Comparison of ENCODE assay signal across 17 mouse cellular contexts in the genomic region with DNA sequence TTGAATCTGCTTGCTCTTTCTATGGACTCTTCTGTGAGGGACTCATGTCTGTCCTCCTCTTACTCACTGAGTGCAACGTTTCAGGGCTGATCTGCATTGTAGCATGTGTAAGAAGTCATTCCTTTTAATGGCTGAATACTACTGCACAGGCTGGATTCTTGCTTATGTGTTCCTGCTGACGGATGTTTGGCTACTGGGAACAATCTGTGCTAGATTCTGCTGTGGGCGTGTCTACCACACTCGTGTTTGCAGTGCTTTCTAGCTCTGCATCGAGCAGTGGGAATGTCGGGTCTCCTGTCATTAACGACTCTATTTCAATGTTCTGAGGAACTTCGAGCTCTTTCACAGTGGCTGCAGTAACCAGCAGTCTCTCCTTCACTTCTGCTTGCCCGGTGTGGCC. TPM values are rescaled to one million over a fixed set of nuclear protein-coding genes. Genes with fewer than 3 reads are reported as not detected.
DNase-seq lines count a peak whose midpoint lies in the region; ATAC-seq and TF ChIP-seq lines count a peak whose summit lies in the region.
"Had no signal": no experiment of that assay in that cellular context is flagged by ENCODE, and none has a peak within 500 bp of the region (broad histone marks: within the 10 kb centered on the region; RNA-seq: fewer than 3 reads in every experiment).

No protein-coding gene starts in this region.

- H3K36me3 ChIP-seq in heart, embryonic 13.5 days, result peaks cover 49% of the 10 kb centered on the region
- H3K36me3 ChIP-seq in lung, postnatal 0 days (ENCODE audit: insufficient read depth, low read length), result 0 out of 2 replicates have a peak, but pooled peaks cover 3% of the 10 kb centered on the region
- no peaks in the 10 kb centered on the region for H3K36me3 ChIP-seq in stomach, postnatal 0 days (ENCODE audit: control insufficient read depth, insufficient read depth, low read length)
- H3K36me3 ChIP-seq: hindbrain, embryonic 15.5 days had no signal

- H3K27ac ChIP-seq in heart, embryonic 13.5 days (replicated peaks), result peak overlapping the region; percentile 55
- H3K27ac ChIP-seq in lung, postnatal 0 days (ENCODE audit: low read length), result peak overlapping the region; percentile 76
- peak overlapping the region; percentile 82 for H3K27ac ChIP-seq in stomach, postnatal 0 days (replicated peaks)
- H3K27ac ChIP-seq: forebrain, embryonic 12.5 days; hindbrain, embryonic 15.5 days had no signal

- no peaks in the 10 kb centered on the region for H3K9me3 ChIP-seq in heart, embryonic 13.5 days
- H3K9me3 ChIP-seq in lung, postnatal 0 days (ENCODE audit: low read length), result no peaks in the 10 kb centered on the region
- H3K9me3 ChIP-seq in stomach, postnatal 0 days (ENCODE audit: control insufficient read depth, low read length), result no peaks in the 10 kb centered on the region
- H3K9me3 ChIP-seq: forebrain, embryonic 12.5 days; hindbrain, embryonic 15.5 days had no signal

- TF ChIP-seq CTCF in lung, postnatal 0 days (IDR thresholded peaks at IDR 0.05), result no peak
- TF ChIP-seq CTCF in stomach, postnatal 0 days (IDR thresholded peaks at IDR 0.05; ENCODE audit: low read depth), result no peak

- H3K27me3 ChIP-seq in heart, embryonic 13.5 days (replicated peaks), result no peaks in the 10 kb centered on the region
- no peaks in the 10 kb centered on the region for H3K27me3 ChIP-seq in lung, postnatal 0 days (replicated peaks; ENCODE audit: insufficient read depth, low read length)
- no peaks in the 10 kb centered on the region for H3K27me3 ChIP-seq in stomach, postnatal 0 days (ENCODE audit: control insufficient read depth, insufficient read depth, low read length)
- H3K27me3 ChIP-seq: forebrain, embryonic 12.5 days; hindbrain, embryonic 15.5 days had no signal

- DNase-seq in heart, adult 11 months, result no peak
- DNase-seq in layer of hippocampus, adult 9-11 months, result peak; percentile 50
- no peak for DNase-seq in layer of hippocampus, postnatal 36 days
- DNase-seq in lung, postnatal 0 days (ENCODE audit: low spot score), result peak; percentile 84
- peak; percentile 57 for DNase-seq in stomach, postnatal 0 days (ENCODE audit: low spot score)
- no peak for DNase-seq in cerebellum, postnatal 4 days (ENCODE audit: low spot score in 2 of 2)
- DNase-seq in urinary bladder, postnatal 4 days (ENCODE audit: low spot score in 2 of 2), result no peak
- DNase-seq: cerebellum, postnatal 36 days; kidney, adult 8-10 months; liver; spleen, adult 18-20 months; thymus, adult 2 months had no signal

- no peak overlapping the region for H3K4me3 ChIP-seq in heart, embryonic 13.5 days
- no peak overlapping the region for H3K4me3 ChIP-seq in lung, postnatal 0 days (ENCODE audit: low read depth, low read length)
- H3K4me3 ChIP-seq in stomach, postnatal 0 days (ENCODE audit: low read depth, low read length), result no peak overlapping the region
- H3K4me3 ChIP-seq: forebrain, embryonic 12.5 days; hindbrain, embryonic 15.5 days had no signal

- peak; percentile 65; the same call in 1 of the 2 replicates for TF ChIP-seq EP300 in lung, postnatal 0 days (IDR thresholded peaks at IDR 0.05)
- no peak for TF ChIP-seq EP300 in stomach, postnatal 0 days (optimal IDR thresholded peaks at IDR 0.05)

- WGBS in heart, embryonic 13.5 days, result 59% methylated on average over 9 of the region's 9 CpGs
- WGBS in lung, postnatal 0 days, result 25% methylated on average over 9 of the region's 9 CpGs
- 28% methylated on average over 9 of the region's 9 CpGs for WGBS in stomach, postnatal 0 days

- no peak for ATAC-seq in heart, embryonic 13.5 days (ENCODE audit: extremely low read depth, insufficient number of reproducible peaks, low FRiP score, low TSS enrichment)
- ATAC-seq in lung, postnatal 0 days, result peak; percentile 71
- ATAC-seq in stomach, postnatal 0 days (ENCODE audit: low FRiP score, low TSS enrichment), result peak; percentile 67

- no peak overlapping the region for H3K9ac ChIP-seq in heart, embryonic 13.5 days
- H3K9ac ChIP-seq in lung, postnatal 0 days (replicated peaks; ENCODE audit: low read depth), result no peak overlapping the region
- peak overlapping the region; percentile 27; the same call in 1 of the 2 replicates for H3K9ac ChIP-seq in stomach, postnatal 0 days (ENCODE audit: low read length)
- H3K9ac ChIP-seq: forebrain, embryonic 12.5 days; hindbrain, embryonic 15.5 days had no signal

- peaks cover 57% of the 10 kb centered on the region for H3K4me1 ChIP-seq in heart, embryonic 13.5 days
- H3K4me1 ChIP-seq in lung, postnatal 0 days (ENCODE audit: insufficient read depth, low read depth, low read length), result peaks cover 24% of the 10 kb centered on the region
- H3K4me1 ChIP-seq in stomach, postnatal 0 days (replicated peaks; ENCODE audit: control insufficient read depth, insufficient read depth), result peaks cover 6% of the 10 kb centered on the region

- H3K4me2 ChIP-seq in heart, embryonic 13.5 days, result no peak overlapping the region
- no peak overlapping the region for H3K4me2 ChIP-seq in lung, postnatal 0 days (replicated peaks; ENCODE audit: low read depth, low read length)
- H3K4me2 ChIP-seq in stomach, postnatal 0 days (replicated peaks; ENCODE audit: low read depth), result no peak overlapping the region
- H3K4me2 ChIP-seq: forebrain, embryonic 12.5 days; hindbrain, embryonic 15.5 days; midbrain, embryonic 11.5 days had no signal

RNA-seq across cellular contexts. Expression of a gene that starts 13.8 kb away (rescaled TPM):
- polyA plus RNA-seq in heart, embryonic 13.5 days (2015; fragmentation: Nextera tagmentation; extraction: Ambion mirVana), result 273 and 299 TPM in 2 replicates
- total RNA-seq in layer of hippocampus, postnatal 36 days (2021), result 1 to 10 TPM; 5.7 to 5.8 TPM
- polyA plus RNA-seq in lung, postnatal 0 days (2015; fragmentation: Nextera tagmentation; extraction: Ambion mirVana), result 398 and 422 TPM in 2 replicates
- 244 and 247 TPM in 2 replicates for polyA plus RNA-seq in stomach, postnatal 0 days (2015; fragmentation: Nextera tagmentation; extraction: Ambion mirVana)
- total RNA-seq: neutrophil, adult 5-6 weeks had no signal

RNA-seq across cellular contexts. Expression of a gene that starts 36.3 kb away (rescaled TPM):
- polyA plus RNA-seq in heart, embryonic 13.5 days (2015; fragmentation: Nextera tagmentation; extraction: Ambion mirVana), result 3.4 and 3.5 TPM in 2 replicates
- 10 to 100 TPM; 73.7 to 77.2 TPM for total RNA-seq in layer of hippocampus, postnatal 36 days (2021)
- 2.3 and 2.9 TPM in 2 replicates for polyA plus RNA-seq in lung, postnatal 0 days (2015; fragmentation: Nextera tagmentation; extraction: Ambion mirVana)
- polyA plus RNA-seq in stomach, postnatal 0 days (2015; fragmentation: Nextera tagmentation; extraction: Ambion mirVana), result 1.4 and 1.6 TPM in 2 replicates

RNA-seq across cellular contexts. Expression of a gene that starts 37.4 kb away (rescaled TPM):
- polyA plus RNA-seq in heart, embryonic 13.5 days (2015; fragmentation: Nextera tagmentation; extraction: Ambion mirVana), result 28.7 and 29.4 TPM in 2 replicates
- total RNA-seq in layer of hippocampus, postnatal 36 days (2021), result 100 to 1,000 TPM; 150 to 154 TPM
- polyA plus RNA-seq in lung, postnatal 0 days (2015; fragmentation: Nextera tagmentation; extraction: Ambion mirVana), result 34.2 and 34.4 TPM in 2 replicates
- 14.4 and 15.9 TPM in 2 replicates for polyA plus RNA-seq in stomach, postnatal 0 days (2015; fragmentation: Nextera tagmentation; extraction: Ambion mirVana)

RNA-seq across cellular contexts. Expression of a gene that starts 54.1 kb away (rescaled TPM):
- 39.7 and 43.7 TPM in 2 replicates for polyA plus RNA-seq in heart, embryonic 13.5 days (2015; fragmentation: Nextera tagmentation; extraction: Ambion mirVana)
- total RNA-seq in layer of hippocampus, postnatal 36 days (2021), result 10 to 100 TPM; 38.5 to 40.5 TPM
- polyA plus RNA-seq in lung, postnatal 0 days (2015; fragmentation: Nextera tagmentation; extraction: Ambion mirVana), result 102 and 110 TPM in 2 replicates
- 77.7 and 81.1 TPM in 2 replicates for polyA plus RNA-seq in stomach, postnatal 0 days (2015; fragmentation: Nextera tagmentation; extraction: Ambion mirVana)

Comparison
In these comparisons a context has a peak if more than half of its experiments do, and no peak if none do; other contexts are left out.
1. DNase-seq: peak in layer of hippocampus, adult 9-11 months (single experiment), lung, postnatal 0 days (single experiment) and stomach, postnatal 0 days (single experiment); none in heart, adult 11 months (single experiment), layer of hippocampus, postnatal 36 days (0 of 2), cerebellum, postnatal 4 days (0 of 2) and urinary bladder, postnatal 4 days (0 of 2).
2. Peak in every context shown above with its lines, with median percentiles within 50 percentile points of each other: H3K27ac ChIP-seq.